Mouse (Mus musculus): ENCODE data around the gene Rbm20.
A peak's percentile ranks its signal among the peaks of the same experiment; 100 is the strongest.

DNA sequence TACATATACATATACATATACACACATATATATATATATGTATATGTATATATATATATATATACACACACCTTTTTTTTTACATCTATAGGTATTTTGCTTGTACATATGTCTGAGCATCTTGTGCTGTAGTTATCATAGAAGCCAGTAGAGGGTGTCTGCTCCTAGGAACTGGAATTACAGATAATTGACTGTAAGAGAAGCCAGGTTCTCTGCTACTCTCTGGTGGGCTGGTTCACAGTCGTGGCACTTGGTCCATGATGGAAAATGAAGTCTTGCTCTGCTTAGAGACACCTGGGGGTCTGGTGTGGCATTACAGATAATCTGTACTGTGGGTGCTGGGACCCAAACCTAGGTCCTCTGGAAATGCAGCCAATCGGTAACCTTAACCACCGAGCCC lies 64.8 kb downstream of the Rbm20 start:
- TF ChIP-seq CTCF (conservative IDR thresholded peaks at IDR 0.05 in 1 of 2, IDR thresholded peaks at IDR 0.05 in 1 of 2; ENCODE audit: low read depth in 2 of 2, low read length in 2 of 2): peak; percentile 24 to 69; a peak in 3 of 4 replicates
- no peak for TF ChIP-seq GABPA (IDR thresholded peaks at IDR 0.05; ENCODE audit: insufficient replicate concordance, low read depth, low read length)

Data from CH12.LX (cell line).